Mouse (Mus musculus): ENCODE data around the gene Eif4g1. TPM values are rescaled to one million over a fixed set of nuclear protein-coding genes. Genes with fewer than 3 reads are reported as not detected.
A peak's percentile ranks its signal among the peaks of the same experiment; 100 is the strongest.

Eif4g1 gene
- polyA plus RNA-seq, 1 experiment: 178 TPM

DNA sequence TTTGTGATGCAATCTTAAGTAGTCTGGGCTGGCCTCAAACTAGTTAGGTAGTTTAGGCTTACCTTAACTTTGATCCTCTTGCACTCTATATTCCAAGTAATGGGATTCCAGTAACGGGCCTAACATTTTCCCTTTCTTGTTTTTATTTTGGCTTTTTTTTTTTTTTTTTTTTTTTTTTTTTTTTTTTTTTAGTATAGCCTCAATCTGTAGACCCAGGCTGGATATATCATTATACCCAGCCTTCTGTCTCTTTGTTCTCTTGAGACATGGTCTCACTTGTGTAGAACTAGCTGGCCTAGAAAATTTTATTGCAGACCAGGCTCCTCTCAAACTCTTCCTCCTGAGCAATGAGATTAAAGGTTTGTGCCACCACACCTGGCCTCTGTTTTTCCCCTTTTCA is 23.5 kb downstream of the Eif4g1 start:
- Histone ChIP-seq H3K27ac (replicated peaks; ENCODE audit: low read depth, low read length) (no peak overlapping the region), H3K4me1 (ENCODE audit: control insufficient read depth, insufficient read depth, insufficient read length, low read length) (peaks cover 6% of the 10 kb centered on the region), H3K4me3 (ENCODE audit: insufficient read depth, low read depth, low read length) (no peak overlapping the region)

DNA sequence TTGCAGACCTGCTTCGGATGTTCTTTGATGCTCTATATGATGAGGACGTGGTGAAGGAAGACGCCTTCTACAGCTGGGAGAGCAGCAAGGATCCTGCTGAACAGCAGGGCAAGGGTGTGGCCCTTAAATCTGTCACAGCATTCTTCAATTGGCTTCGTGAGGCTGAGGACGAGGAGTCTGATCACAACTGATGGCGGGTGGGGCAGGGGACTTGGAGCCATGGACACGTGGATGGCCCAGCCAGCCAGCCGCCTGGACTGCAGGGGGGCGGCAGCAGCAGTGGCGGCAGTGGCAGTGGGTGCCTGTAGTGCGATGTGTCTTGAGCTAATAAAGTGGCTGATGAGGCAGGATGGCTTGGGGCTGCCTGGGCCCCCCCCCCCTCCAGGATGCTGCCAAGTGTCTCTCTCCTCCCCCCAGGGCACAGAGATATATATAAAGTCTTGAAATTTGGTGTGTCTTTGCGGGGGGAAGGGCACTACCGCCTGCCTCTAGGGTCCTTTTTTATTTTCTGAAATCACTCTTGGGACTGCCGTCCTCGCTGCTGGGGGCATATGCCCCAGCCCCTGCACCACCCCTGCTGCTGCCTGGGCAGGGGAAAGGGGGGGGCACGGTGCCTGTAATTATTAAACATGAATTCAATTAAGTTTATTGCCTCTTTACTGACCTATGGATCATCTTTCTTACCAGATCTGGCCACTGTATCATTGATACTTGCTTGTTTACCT is 24.3 kb downstream of the Eif4g1 start:
- H3K4me1 ChIP-seq (ENCODE audit: control insufficient read depth, insufficient read depth, insufficient read length, low read length): peaks cover 6% of the 10 kb centered on the region
- H3K4me3 ChIP-seq (ENCODE audit: insufficient read depth, low read depth, low read length): no peak overlapping the region
- H3K27ac ChIP-seq (replicated peaks; ENCODE audit: low read depth, low read length): no peak overlapping the region

DNA sequence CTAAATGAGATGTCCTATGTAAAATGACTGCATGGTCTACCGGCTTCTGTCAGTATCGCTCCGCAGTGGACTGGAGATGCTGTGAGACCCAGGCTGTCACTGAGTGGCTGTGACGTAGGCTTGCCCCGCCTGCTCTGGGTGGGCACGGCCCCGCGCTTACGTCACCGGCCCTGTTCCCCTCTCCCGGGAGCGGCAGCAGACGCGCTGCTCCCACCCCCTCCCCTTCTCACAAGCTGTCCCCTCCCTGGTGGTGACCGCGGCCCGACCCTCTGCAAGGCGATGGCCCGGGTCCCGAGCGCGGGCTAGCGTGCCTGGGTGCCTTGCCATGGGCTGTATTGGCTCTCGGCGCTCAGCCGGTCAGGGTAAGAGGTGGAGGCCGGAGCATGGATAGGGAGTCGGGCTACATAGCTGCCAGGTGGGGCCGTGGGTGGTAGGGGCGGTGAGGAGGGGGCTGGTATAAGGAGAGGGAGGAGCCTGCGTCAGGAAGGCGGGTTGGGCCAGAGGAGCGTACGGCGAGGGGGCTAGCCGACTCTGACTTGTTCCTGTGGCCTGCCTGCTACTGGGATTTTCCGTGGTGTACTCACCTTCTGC is 25.1 kb downstream of the Eif4g1 start, which contains the start of gene Fam131a:
Gene Fam131a (plus strand): TSS at position 131 of the 591 bp plus-strand sequence.
- peak within 1 kb of the TSS; percentile 84 for H3K27ac ChIP-seq (replicated peaks; ENCODE audit: low read depth, low read length)

DNA sequence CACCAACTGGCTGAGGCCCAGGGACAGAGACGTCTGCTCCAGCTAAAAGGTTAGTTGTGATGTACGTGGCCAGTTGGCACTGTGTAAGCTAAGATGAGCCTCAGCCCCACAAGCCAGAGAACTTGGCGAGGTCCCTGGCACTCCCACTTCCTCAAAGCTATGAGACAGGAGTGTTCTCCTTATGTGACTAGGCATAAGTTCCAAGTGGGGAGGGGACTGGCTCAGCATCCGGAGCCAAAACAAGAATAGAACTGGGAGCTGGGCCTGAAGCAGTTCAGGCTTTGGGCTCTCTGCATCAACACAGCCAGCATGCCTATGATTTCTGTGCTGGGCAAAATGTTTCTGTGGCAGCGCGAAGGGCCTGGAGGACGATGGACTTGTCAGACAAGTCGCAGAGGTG is 26.7 kb downstream of the Eif4g1 start:
- peaks cover 6% of the 10 kb centered on the region for H3K4me1 ChIP-seq (ENCODE audit: control insufficient read depth, insufficient read depth, insufficient read length, low read length)
- H3K4me3 ChIP-seq (ENCODE audit: insufficient read depth, low read depth, low read length): peak overlapping the region; percentile 50
- H3K27ac ChIP-seq (replicated peaks; ENCODE audit: low read depth, low read length): peak overlapping the region; percentile 61

More for the DNA sequence above, 25.1 kb downstream of the Eif4g1 start, which contains the start of gene Fam131a:
- Histone ChIP-seq H3K4me1 (ENCODE audit: control insufficient read depth, insufficient read depth, insufficient read length, low read length) (peaks cover 6% of the 10 kb centered on the region), H3K4me3 (ENCODE audit: insufficient read depth, low read depth, low read length) (peak within 1 kb of the TSS; percentile 86)

DNA sequence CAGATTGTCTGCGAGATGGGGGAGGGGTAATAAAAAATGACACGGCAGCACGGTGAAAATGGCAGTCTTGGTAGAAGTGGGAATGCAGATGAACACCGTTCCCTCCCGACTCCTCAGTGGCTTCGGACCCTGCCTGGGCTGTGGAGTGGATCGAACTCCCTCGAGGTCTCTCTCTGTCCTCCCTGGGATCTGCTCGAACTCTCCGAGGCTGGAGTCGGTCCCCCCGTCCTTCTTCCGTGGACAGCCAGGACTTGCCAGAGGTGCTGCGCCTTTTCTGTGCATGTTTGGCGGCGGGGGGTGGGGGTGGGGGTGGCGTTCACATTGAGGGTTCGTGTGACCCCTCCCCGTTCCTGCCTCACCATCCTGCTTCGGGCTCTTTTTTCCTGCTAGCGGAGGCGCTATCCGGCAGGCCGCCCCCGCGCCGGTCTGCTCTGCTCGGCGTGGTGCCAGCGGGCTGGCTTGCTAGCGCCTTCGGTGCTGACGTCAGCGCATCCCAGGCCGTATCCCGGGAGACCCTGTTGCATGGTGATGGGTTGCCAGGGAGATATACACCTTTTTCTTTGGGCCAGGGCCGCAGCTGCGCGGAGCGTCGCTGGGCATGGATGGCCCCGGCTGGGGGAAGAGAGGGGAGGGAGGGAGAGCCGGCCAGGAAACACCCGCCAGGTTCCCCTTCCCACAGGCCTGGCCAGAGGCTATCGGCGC is 27.7 kb downstream of the Eif4g1 start:
- Histone ChIP-seq H3K27ac (replicated peaks; ENCODE audit: low read depth, low read length) (peak overlapping the region; percentile 47), H3K4me3 (ENCODE audit: insufficient read depth, low read depth, low read length) (peak overlapping the region; percentile 50)

DNA sequence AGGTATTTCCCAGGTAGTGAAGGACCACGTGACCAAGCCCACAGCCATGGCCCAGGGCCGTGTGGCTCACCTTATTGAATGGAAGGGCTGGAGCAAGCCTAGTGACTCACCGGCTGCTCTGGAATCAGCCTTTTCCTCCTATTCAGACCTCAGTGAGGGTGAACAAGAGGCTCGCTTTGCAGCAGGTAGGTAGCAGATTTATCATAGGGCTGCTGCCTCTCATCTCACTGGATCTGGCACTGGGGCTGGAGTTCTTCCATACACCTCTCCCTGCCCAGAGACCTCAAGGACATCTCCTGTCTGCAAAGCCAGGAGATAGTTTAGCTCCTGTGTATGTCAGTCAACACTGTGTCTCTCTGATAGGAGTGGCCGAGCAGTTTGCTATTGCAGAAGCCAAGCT is 31.2 kb downstream of the Eif4g1 start:
- no peak overlapping the region for H3K27ac ChIP-seq (replicated peaks; ENCODE audit: low read depth, low read length)
- peaks cover 6% of the 10 kb centered on the region for H3K4me1 ChIP-seq (ENCODE audit: control insufficient read depth, insufficient read depth, insufficient read length, low read length)

More for the DNA sequence above, 27.7 kb downstream of the Eif4g1 start:
- peaks cover 6% of the 10 kb centered on the region for H3K4me1 ChIP-seq (ENCODE audit: control insufficient read depth, insufficient read depth, insufficient read length, low read length)

DNA sequence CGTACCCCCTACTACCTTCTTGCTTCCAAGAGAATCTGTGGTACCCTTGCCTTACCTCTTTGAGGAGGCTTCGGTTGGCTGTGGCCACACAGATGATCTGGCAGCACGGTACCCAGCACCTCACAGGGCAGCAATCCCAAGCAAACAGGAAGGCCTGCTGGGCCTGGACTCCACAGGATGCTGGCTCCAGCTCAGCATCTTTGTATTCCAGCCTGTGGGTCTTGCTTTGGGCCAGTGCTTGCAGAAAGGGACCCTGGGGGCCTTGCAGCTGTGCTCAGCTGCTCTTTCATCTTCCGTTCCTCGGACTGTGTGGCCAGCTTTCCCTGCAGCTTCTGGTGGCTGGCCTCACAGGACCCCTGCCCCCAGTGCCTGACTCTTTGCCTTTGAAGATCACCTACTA is 31.9 kb downstream of the Eif4g1 start:
- no peak overlapping the region for H3K4me3 ChIP-seq (ENCODE audit: insufficient read depth, low read depth, low read length)
- no peak overlapping the region for H3K27ac ChIP-seq (replicated peaks; ENCODE audit: low read depth, low read length)
- peaks cover under 1% of the 10 kb centered on the region; the same call in 1 of the 2 replicates for H3K4me1 ChIP-seq (ENCODE audit: control insufficient read depth, insufficient read depth, insufficient read length, low read length)

More for the DNA sequence above, 31.2 kb downstream of the Eif4g1 start:
- no peak overlapping the region for H3K4me3 ChIP-seq (ENCODE audit: insufficient read depth, low read depth, low read length)

DNA sequence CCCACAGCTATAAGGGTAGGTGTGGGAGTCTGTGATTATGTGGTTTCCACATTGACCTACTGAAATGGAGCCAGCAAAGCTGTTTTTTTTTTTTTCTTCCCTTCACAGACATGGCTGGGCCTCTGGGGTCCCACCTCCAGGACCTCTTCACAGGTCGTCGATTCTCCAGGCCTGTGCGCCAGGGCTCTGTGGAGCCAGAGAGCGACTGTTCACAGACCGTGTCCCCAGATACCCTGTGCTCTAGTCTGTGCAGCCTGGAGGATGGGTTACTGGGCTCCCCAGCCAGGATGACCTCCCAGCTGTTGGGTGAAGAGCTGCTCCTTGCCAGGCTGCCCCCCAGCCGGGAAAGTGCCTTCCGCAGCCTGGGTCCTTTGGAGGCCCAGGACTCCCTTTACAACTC is 33.2 kb downstream of the Eif4g1 start:
- Histone ChIP-seq H3K4me3 (ENCODE audit: insufficient read depth, low read depth, low read length) (no peak overlapping the region), H3K27ac (replicated peaks; ENCODE audit: low read depth, low read length) (no peak overlapping the region), H3K4me1 (ENCODE audit: control insufficient read depth, insufficient read depth, insufficient read length, low read length) (no peaks in the 10 kb centered on the region)

DNA sequence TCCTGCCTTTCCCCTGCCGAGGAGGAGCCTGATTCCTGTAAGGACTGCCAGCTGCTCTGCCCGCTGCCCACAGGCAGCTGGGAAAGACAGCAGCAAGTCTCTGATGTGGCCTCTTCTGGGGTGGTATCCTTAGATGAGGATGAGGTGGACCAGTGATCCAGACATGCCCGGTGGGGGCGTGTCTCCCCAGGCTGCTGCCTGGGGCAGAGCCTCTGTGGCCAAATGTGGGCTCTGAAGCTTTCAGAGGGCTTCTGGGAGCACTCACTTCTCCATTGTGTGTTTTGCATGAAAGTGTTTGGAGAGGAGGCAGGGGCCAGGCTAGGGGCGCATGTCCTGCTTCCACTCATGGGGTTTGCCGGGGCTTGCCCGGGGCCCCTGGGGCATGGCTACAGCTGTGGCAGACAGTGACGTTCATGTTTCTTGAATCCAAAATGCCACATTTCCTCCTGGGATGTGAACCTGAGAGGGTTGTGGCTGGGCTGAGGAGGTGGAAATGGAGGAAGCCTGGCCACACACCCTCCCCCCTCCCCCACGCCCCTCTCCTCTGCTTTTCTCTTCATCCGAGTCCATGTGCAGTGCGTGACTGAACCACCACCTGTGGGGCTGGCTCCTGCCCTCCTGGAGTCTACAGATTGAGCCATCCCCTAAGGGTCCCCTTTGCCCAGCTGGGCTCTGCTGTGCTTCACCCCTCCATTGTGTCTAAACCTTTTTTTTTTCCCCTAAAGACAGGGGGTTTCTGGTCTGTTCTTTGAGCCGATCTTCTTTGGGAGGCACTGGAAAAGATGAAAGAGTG is 33.8 kb downstream of the Eif4g1 start:
- Histone ChIP-seq H3K27ac (replicated peaks; ENCODE audit: low read depth, low read length) (no peak overlapping the region), H3K4me3 (ENCODE audit: insufficient read depth, low read depth, low read length) (no peak overlapping the region), H3K4me1 (ENCODE audit: control insufficient read depth, insufficient read depth, insufficient read length, low read length) (no peaks in the 10 kb centered on the region)

DNA sequence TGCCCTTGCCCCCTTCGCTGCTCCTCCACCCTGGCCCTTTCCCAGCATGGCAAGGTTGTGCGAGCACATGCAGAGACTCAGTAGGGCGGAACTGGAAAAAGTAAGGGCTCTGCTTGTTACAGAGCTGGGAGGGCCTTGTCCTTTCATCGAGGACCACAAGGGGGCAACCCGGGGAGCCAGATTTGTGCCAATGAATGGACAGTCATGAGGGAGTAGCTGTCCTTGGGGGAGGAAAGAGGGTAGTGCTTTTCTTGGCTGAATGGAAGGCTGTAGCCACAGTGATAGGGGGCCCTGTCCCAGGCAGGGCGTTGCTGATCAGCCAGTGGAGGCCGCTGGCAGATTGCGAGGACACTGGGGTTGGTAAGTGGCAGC is 34.4 kb downstream of the Eif4g1 start:
- Histone ChIP-seq H3K4me3 (ENCODE audit: insufficient read depth, low read depth, low read length) (no peak overlapping the region), H3K27ac (replicated peaks; ENCODE audit: low read depth, low read length) (no peak overlapping the region), H3K4me1 (ENCODE audit: control insufficient read depth, insufficient read depth, insufficient read length, low read length) (no peaks in the 10 kb centered on the region)

DNA sequence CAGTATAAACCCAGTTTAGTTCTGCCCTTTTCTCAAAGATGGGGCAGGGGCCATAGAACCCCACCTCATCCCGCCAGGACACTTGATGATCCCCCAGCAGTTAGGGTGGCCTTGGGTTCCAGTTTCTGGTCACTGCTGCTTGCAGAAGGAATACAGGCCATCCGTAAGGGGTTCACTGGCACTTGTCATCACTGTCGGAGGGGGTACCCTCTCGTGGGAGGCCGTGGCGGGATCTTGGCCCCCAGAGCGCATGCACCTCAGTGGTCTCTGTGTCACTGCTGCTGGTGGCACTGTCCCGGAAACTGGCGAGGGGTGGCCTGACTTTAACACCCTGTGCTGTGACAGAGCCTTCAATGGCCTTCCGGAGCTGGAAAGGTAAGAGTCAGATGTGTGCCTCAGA is 35.0 kb downstream of the Eif4g1 start:
- Histone ChIP-seq H3K4me1 (ENCODE audit: control insufficient read depth, insufficient read depth, insufficient read length, low read length) (no peaks in the 10 kb centered on the region), H3K27ac (replicated peaks; ENCODE audit: low read depth, low read length) (no peak overlapping the region)

DNA sequence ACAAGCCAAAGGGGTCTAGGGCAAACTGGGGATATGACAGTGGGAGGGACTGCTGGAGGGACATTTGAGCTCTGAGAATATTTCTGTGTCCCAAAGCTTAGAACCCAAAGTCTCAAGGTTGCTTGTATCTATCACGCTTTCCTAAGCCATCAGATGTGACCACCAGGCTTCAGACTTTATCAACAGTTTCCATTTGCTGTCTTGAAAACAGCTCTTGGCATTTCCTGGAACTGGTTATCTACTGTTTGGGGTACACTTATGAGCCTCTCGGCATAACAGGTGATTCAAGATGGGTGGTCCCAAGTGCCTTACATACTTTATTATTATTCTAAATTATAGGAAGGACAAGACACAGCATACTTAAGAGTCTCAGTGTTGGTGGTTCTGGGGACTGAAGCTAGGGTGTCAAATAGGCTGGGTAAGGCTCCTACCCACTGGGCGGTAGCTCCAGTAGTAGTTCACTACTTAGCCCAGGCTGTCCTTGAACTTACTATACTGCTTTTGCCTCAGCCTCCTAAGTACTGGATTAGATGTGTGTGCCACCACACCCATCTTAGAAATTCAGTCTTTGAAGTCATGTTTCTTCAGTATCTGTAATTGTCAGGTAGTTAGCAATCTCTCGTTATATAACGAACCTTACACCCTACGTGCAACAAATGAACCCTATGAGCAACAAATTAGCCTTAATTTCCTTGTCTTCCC is 35.7 kb downstream of the Eif4g1 start:
- H3K4me3 ChIP-seq (ENCODE audit: insufficient read depth, low read depth, low read length): no peak overlapping the region
- no peaks in the 10 kb centered on the region for H3K4me1 ChIP-seq (ENCODE audit: control insufficient read depth, insufficient read depth, insufficient read length, low read length)
- H3K27ac ChIP-seq (replicated peaks; ENCODE audit: low read depth, low read length): no peak overlapping the region

More for the DNA sequence above, 35.0 kb downstream of the Eif4g1 start:
- H3K4me3 ChIP-seq (ENCODE audit: insufficient read depth, low read depth, low read length): no peak overlapping the region

DNA sequence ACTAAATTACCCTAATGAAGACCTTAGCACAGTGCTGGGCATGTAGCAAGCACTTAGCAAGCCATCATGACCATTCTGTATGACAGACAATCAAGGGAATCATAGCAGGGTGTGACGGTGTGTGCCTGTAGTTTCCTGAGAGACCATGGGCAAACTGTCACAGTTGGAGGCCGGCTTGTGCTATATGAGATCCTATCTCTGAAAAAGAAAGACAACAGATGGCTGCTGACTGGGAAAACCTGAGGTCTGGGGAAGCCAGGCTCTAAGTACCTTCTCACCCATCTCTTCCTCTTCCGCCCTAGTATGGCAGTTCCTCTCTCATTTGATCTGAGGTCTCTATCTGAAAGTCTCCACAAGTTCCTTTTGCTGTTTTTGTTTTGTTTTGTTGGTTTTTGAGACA is 37.7 kb downstream of the Eif4g1 start:
- H3K4me1 ChIP-seq (ENCODE audit: control insufficient read depth, insufficient read depth, insufficient read length, low read length): no peaks in the 10 kb centered on the region
- H3K27ac ChIP-seq (replicated peaks; ENCODE audit: low read depth, low read length): no peak overlapping the region
- no peak overlapping the region for H3K4me3 ChIP-seq (ENCODE audit: insufficient read depth, low read depth, low read length)

DNA sequence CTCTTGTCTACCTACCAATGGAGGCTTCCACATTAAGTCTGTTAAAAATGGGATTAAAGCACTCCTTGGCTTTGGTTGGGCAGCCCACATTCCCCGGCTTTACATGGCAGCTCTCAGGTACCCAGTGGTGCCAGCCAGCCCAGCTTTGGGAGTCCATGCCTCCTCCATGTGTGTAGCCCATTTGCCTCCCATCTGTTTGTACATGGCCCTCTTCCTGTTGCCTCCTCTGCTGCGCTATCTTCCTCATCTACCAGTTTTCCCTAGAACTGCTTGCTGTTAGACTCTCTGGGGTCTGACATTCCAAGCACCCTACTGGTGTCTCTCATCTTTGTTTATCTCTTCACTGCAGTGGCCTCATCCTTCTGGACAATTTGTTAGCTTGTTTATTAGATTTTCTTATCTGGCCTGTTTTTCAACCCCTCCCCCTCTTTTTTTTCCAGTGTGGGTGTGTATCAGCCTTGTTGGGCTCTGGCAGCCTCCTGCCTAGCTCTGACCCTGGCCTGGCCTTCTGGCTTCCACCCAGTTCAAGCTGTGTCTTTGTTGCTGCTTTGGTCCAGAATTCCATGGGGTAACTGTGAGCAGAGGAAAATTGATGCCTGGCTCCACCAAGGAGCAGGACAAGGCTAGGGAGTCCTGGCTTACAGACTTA is 38.4 kb downstream of the Eif4g1 start:
- no peak overlapping the region for H3K27ac ChIP-seq (replicated peaks; ENCODE audit: low read depth, low read length)
- no peaks in the 10 kb centered on the region for H3K4me1 ChIP-seq (ENCODE audit: control insufficient read depth, insufficient read depth, insufficient read length, low read length)
- H3K4me3 ChIP-seq (ENCODE audit: insufficient read depth, low read depth, low read length): no peak overlapping the region

Measured in brown adipose tissue, adult 24 weeks (tissue).